ENCODE assay signal across 10 mouse cellular contexts in the genomic region with DNA sequence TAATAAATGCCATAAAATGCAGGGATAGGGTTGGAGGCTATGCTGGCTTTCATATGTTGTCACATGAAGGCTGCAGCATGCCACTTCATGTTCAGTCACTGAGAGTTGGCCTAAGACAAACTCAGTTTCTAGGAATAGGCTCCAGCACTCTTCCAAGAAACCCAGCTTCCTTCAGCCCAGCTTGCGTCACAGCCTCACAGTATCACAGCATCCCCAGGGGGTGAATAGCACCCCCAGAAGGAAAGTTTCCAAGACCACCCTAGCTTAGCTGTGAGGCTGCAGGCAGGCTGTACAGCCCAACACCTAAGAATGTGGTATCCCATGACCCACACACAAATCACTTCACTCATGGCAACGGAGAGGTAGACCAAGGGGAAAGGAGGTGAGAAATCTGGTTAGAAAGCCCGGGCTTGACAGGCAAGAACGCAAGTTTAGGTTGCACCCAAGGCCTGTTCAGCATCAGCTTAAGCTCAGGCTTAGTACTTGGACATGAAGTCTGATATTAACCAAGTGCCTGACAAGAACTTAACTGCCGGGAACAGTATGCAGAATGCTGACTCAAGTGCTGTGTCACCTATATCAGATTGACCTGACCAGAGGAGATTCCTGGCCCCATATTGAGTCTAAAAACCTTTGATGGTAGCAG. TPM values are rescaled to one million over a fixed set of nuclear protein-coding genes. Genes with fewer than 3 reads are reported as not detected.
DNase-seq lines count a peak whose midpoint lies in the region; ATAC-seq and TF ChIP-seq lines count a peak whose summit lies in the region.
"Had no signal": no experiment of that assay in that cellular context is flagged by ENCODE, and none has a peak within 500 bp of the region (broad histone marks: within the 10 kb centered on the region; RNA-seq: fewer than 3 reads in every experiment).

No protein-coding gene starts in this region.

- H3K9me3 ChIP-seq in forebrain, embryonic 11.5 days (ENCODE audit: control insufficient read depth, low read length): no peaks in the 10 kb centered on the region
- no peaks in the 10 kb centered on the region for H3K9me3 ChIP-seq in forebrain, embryonic 15.5 days
- H3K9me3 ChIP-seq in lung, embryonic 14.5 days (ENCODE audit: low read depth, low read length): no peaks in the 10 kb centered on the region
- no peaks in the 10 kb centered on the region for H3K9me3 ChIP-seq in intestine, embryonic 14.5 days (ENCODE audit: control insufficient read depth, low read length)
- no peaks in the 10 kb centered on the region for H3K9me3 ChIP-seq in neural tube, embryonic 15.5 days (replicated peaks)

- H3K4me1 ChIP-seq in forebrain, embryonic 11.5 days (replicated peaks; ENCODE audit: control insufficient read depth, insufficient read depth, low read length): peaks cover 5% of the 10 kb centered on the region; the same call in 1 of the 2 replicates
- H3K4me1 ChIP-seq in forebrain, embryonic 15.5 days: peaks cover 22% of the 10 kb centered on the region
- no peaks in the 10 kb centered on the region for H3K4me1 ChIP-seq in lung, embryonic 14.5 days (ENCODE audit: insufficient read depth)
- peaks cover 26% of the 10 kb centered on the region for H3K4me1 ChIP-seq in intestine, embryonic 14.5 days (replicated peaks; ENCODE audit: control insufficient read depth, insufficient read depth, low read length)
- peaks cover 30% of the 10 kb centered on the region for H3K4me1 ChIP-seq in neural tube, embryonic 15.5 days

- no peaks in the 10 kb centered on the region for H3K27me3 ChIP-seq in forebrain, embryonic 11.5 days (ENCODE audit: control insufficient read depth, insufficient read depth, low read length)
- peaks cover 4% of the 10 kb centered on the region; the same call in 1 of the 2 replicates for H3K27me3 ChIP-seq in forebrain, embryonic 15.5 days
- H3K27me3 ChIP-seq in lung, embryonic 14.5 days (ENCODE audit: insufficient read depth, low read length): no peaks in the 10 kb centered on the region
- no peaks in the 10 kb centered on the region for H3K27me3 ChIP-seq in intestine, embryonic 14.5 days (replicated peaks; ENCODE audit: control insufficient read depth, insufficient read depth, low read length)
- H3K27me3 ChIP-seq in neural tube, embryonic 15.5 days (replicated peaks): peaks cover 16% of the 10 kb centered on the region; the same call in 1 of the 2 replicates

- H3K4me3 ChIP-seq in forebrain, embryonic 11.5 days (ENCODE audit: low read depth, low read length): no peak overlapping the region
- no peak overlapping the region for H3K4me3 ChIP-seq in forebrain, embryonic 15.5 days
- H3K4me3 ChIP-seq in lung, embryonic 14.5 days (ENCODE audit: low read depth, low read length): peak overlapping the region; percentile 62
- H3K4me3 ChIP-seq in intestine, embryonic 14.5 days (ENCODE audit: low read depth, low read length): peak overlapping the region; percentile 44
- peak overlapping the region; percentile 33; the same call in 1 of the 2 replicates for H3K4me3 ChIP-seq in neural tube, embryonic 15.5 days (replicated peaks)

- ATAC-seq in forebrain, embryonic 11.5 days (replicated peaks; ENCODE audit: low FRiP score): no peak
- no peak for ATAC-seq in forebrain, embryonic 15.5 days (replicated peaks)
- ATAC-seq in lung, embryonic 14.5 days (ENCODE audit: insufficient read depth): no peak
- no peak; the same call in 1 of the 2 replicates for ATAC-seq in intestine, embryonic 14.5 days (replicated peaks; ENCODE audit: low FRiP score, low TSS enrichment, low read depth)
- ATAC-seq in neural tube, embryonic 15.5 days (ENCODE audit: low FRiP score): no peak

- TF ChIP-seq CTCF in lung, embryonic 14.5 days (IDR thresholded peaks at IDR 0.05; ENCODE audit: low read depth): no peak

- no peak overlapping the region for H3K27ac ChIP-seq in forebrain, embryonic 11.5 days (ENCODE audit: low read depth, low read length)
- H3K27ac ChIP-seq in forebrain, embryonic 15.5 days (replicated peaks): no peak overlapping the region
- peak overlapping the region; percentile 80 for H3K27ac ChIP-seq in lung, embryonic 14.5 days (ENCODE audit: low read depth)
- peak overlapping the region; percentile 81 for H3K27ac ChIP-seq in intestine, embryonic 14.5 days (ENCODE audit: low read depth)
- H3K27ac ChIP-seq in neural tube, embryonic 15.5 days (replicated peaks): no peak overlapping the region

- 0 out of 2 replicates have a peak overlapping the region, but pooled peaks have one; percentile 9 for H3K4me2 ChIP-seq in forebrain, embryonic 11.5 days (ENCODE audit: low read depth, low read length, severe bottlenecking)
- no peak overlapping the region for H3K4me2 ChIP-seq in forebrain, embryonic 15.5 days (replicated peaks)
- peak overlapping the region; percentile 58 for H3K4me2 ChIP-seq in lung, embryonic 14.5 days
- peak overlapping the region; percentile 51 for H3K4me2 ChIP-seq in intestine, embryonic 14.5 days (ENCODE audit: low read length)
- H3K4me2 ChIP-seq in neural tube, embryonic 15.5 days: peak overlapping the region; percentile 55

- no peaks in the 10 kb centered on the region for H3K36me3 ChIP-seq in forebrain, embryonic 11.5 days (ENCODE audit: control insufficient read depth, insufficient read depth, low read length)
- H3K36me3 ChIP-seq in forebrain, embryonic 15.5 days: no peaks in the 10 kb centered on the region
- peaks cover 2% of the 10 kb centered on the region; the same call in 1 of the 2 replicates for H3K36me3 ChIP-seq in lung, embryonic 14.5 days (ENCODE audit: insufficient read depth)
- no peaks in the 10 kb centered on the region for H3K36me3 ChIP-seq in intestine, embryonic 14.5 days (ENCODE audit: control insufficient read depth, insufficient read depth, low read length)
- no peaks in the 10 kb centered on the region for H3K36me3 ChIP-seq in neural tube, embryonic 15.5 days

- H3K9ac ChIP-seq in forebrain, embryonic 11.5 days (ENCODE audit: low read length): no peak overlapping the region
- no peak overlapping the region for H3K9ac ChIP-seq in forebrain, embryonic 15.5 days (replicated peaks)
- peak overlapping the region; percentile 74 for H3K9ac ChIP-seq in lung, embryonic 14.5 days
- peak overlapping the region; percentile 47 for H3K9ac ChIP-seq in intestine, embryonic 14.5 days (ENCODE audit: low read length)
- H3K9ac ChIP-seq in neural tube, embryonic 15.5 days (replicated peaks): no peak overlapping the region

- DNase-seq in forebrain, embryonic 11.5 days (ENCODE audit: low spot score): no peak
- peak; percentile 49 for DNase-seq in lung, embryonic 14.5 days
- DNase-seq in lung, postnatal 25 days (ENCODE audit: low spot score): no peak
- DNase-seq in intestine, embryonic 14.5 days (ENCODE audit: low spot score): peak; percentile 66
- no peak for DNase-seq in layer of hippocampus, adult 18-20 months (ENCODE audit: low spot score in 2 of 2)
- no peak for DNase-seq in gastrocnemius, postnatal 25 days
- DNase-seq: gastrocnemius, postnatal 14 days; left cerebral cortex, postnatal 4 days had no signal

- 79% methylated on average over 5 of the region's 5 CpGs for WGBS in forebrain, embryonic 11.5 days
- 88% methylated on average over 5 of the region's 5 CpGs for WGBS in forebrain, embryonic 15.5 days
- 31% methylated on average over 5 of the region's 5 CpGs for WGBS in lung, embryonic 14.5 days
- 35% methylated on average over 5 of the region's 5 CpGs for WGBS in intestine, embryonic 14.5 days
- 75% methylated on average over 5 of the region's 5 CpGs for WGBS in neural tube, embryonic 15.5 days

RNA-seq across cellular contexts. Expression of gene Frem1, which starts 1.9 kb away (rescaled TPM):
- 5.0 and 5.5 TPM in 2 replicates for polyA plus RNA-seq in forebrain, embryonic 11.5 days (2014; fragmentation: Nextera tagmentation; extraction: Ambion mirVana)
- polyA plus RNA-seq in forebrain, embryonic 15.5 days (2015; fragmentation: Nextera tagmentation; extraction: Ambion mirVana): 1.7 TPM in 2 replicates
- polyA plus RNA-seq in lung, embryonic 14.5 days (2014; fragmentation: Nextera tagmentation; extraction: Ambion mirVana): 58.2 and 59.1 TPM in 2 replicates
- 18.2 and 19.5 TPM in 2 replicates for polyA plus RNA-seq in intestine, embryonic 14.5 days (2014; fragmentation: Nextera tagmentation; extraction: Ambion mirVana)
- polyA plus RNA-seq in neural tube, embryonic 15.5 days (2015; fragmentation: Nextera tagmentation; extraction: Ambion mirVana): 1.4 and 2.2 TPM in 2 replicates
- 1 to 10 TPM; 2.1 to 2.2 TPM for total RNA-seq in layer of hippocampus, adult 18-20 months (2021)
- total RNA-seq in gastrocnemius, postnatal 25 days (2021): 1 to 10 TPM in 1 of 2 experiments, under 1 TPM in 1; 0.64 to 1.7 TPM

Comparison
In these comparisons a context has a peak if more than half of its experiments do, and no peak if none do; other contexts are left out.
1. DNase-seq: peak in lung, embryonic 14.5 days (single experiment) and intestine, embryonic 14.5 days (single experiment); none in forebrain, embryonic 11.5 days (single experiment), lung, postnatal 25 days (single experiment), layer of hippocampus, adult 18-20 months (0 of 2) and gastrocnemius, postnatal 25 days (single experiment).
2. H3K27ac ChIP-seq: peak in lung, embryonic 14.5 days (single experiment) and intestine, embryonic 14.5 days (single experiment); none in forebrain, embryonic 11.5 days (single experiment), forebrain, embryonic 15.5 days (single experiment) and neural tube, embryonic 15.5 days (single experiment).
3. H3K4me3 ChIP-seq: peak in lung, embryonic 14.5 days (single experiment), intestine, embryonic 14.5 days (single experiment) and neural tube, embryonic 15.5 days (single experiment); none in forebrain, embryonic 11.5 days (single experiment) and forebrain, embryonic 15.5 days (single experiment).
4. H3K9ac ChIP-seq: peak in lung, embryonic 14.5 days (single experiment) and intestine, embryonic 14.5 days (single experiment); none in forebrain, embryonic 11.5 days (single experiment), forebrain, embryonic 15.5 days (single experiment) and neural tube, embryonic 15.5 days (single experiment).